Mouse (Mus musculus): ENCODE results near the gene Ube2c. TPM values are rescaled to one million over a fixed set of nuclear protein-coding genes. Genes with fewer than 3 reads are reported as not detected.

Ube2c gene
- polyA plus RNA-seq, 2 experiments = 465 to 533 TPM

DNA sequence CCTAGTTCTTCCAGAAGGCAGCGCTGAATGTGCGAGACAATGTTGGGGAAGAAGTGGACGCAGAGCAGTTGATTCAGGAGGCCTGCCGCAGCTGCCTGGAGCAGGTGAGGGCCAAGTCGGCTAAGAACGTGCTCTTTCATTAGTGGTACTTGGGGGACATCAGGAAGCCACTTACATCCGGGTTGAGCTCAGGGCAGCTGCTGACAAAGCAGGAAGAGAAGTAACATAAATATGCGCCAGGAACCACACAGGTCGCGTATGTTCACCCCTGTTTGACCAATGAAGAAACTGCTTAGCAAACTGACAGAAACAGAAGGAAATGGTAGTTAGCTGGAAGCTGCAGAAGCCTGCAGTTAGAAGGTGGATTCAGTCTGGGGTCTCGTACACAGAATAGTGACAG is 15.6 kb upstream of the Ube2c start:
- H3K27ac ChIP-seq = no peak overlapping the region
- no peaks in the 10 kb centered on the region for H3K27me3 ChIP-seq (ENCODE audit: control insufficient read depth, insufficient read depth, low read length)
- H3K9ac ChIP-seq (replicated peaks) = no peak overlapping the region
- ATAC-seq (ENCODE audit: insufficient read depth) (no peak), DNase-seq (ENCODE audit: low read depth in 3 of 3, low spot score in 3 of 3) (no peak)
- H3K36me3 ChIP-seq (replicated peaks; ENCODE audit: control insufficient read depth, insufficient read depth, low read depth) = peaks cover 91% of the 10 kb centered on the region
- no peaks in the 10 kb centered on the region for H3K9me3 ChIP-seq (ENCODE audit: control insufficient read depth, low read length)
- 63% methylated on average over 11 of the region's 11 CpGs for WGBS (ENCODE audit: insufficient replicate concordance)
- H3K4me2 ChIP-seq (ENCODE audit: low read depth) = no peak overlapping the region
- H3K4me1 ChIP-seq (replicated peaks; ENCODE audit: control insufficient read depth in 2 of 2, insufficient read depth in 2 of 2, low read length in 1 of 2) = peaks cover 13 to 15% of the 10 kb centered on the region in 2 experiments
- H3K4me3 ChIP-seq (ENCODE audit: insufficient read depth in 1 of 2, low read depth in 2 of 2, low read length in 2 of 2) = no peak overlapping the region
- TF ChIP-seq EP300 (IDR thresholded peaks at IDR 0.05; ENCODE audit: low read depth) (no peak), CTCF (IDR thresholded peaks at IDR 0.05; ENCODE audit: low read depth) (no peak)

DNA sequence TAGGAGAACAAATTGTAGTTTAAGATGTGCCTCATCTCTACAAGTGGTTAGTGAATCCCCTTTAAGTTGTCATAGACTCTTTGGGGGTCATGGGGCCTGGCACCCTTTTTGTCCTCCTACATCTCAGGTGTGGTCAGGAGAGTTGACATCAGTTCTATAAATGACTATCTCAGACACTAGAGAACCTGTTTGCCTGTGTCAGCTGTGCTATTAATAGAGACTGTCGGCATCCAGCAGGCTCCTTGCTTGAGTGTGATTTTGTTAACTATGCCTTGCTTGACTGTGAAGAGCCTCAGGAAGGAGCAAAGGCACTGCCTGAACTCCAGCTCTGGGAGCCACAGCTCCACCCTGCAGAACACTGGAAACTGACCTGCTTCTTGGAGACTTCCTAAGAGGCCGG is 14.9 kb upstream of the Ube2c start:
- H3K4me3 ChIP-seq (ENCODE audit: insufficient read depth in 1 of 2, low read depth in 2 of 2, low read length in 2 of 2) = no peak overlapping the region
- ATAC-seq (ENCODE audit: insufficient read depth) (no peak), DNase-seq (ENCODE audit: low read depth in 3 of 3, low spot score in 3 of 3) (no peak)
- no peak overlapping the region for H3K4me2 ChIP-seq (ENCODE audit: low read depth)
- WGBS (ENCODE audit: insufficient replicate concordance) = 82% methylated on average over 2 of the region's 2 CpGs
- no peaks in the 10 kb centered on the region for H3K9me3 ChIP-seq (ENCODE audit: control insufficient read depth, low read length)
- peaks cover 20 to 22% of the 10 kb centered on the region in 2 experiments for H3K4me1 ChIP-seq (replicated peaks; ENCODE audit: control insufficient read depth in 2 of 2, insufficient read depth in 2 of 2, low read length in 1 of 2)
- H3K9ac ChIP-seq (replicated peaks) = no peak overlapping the region
- no peaks in the 10 kb centered on the region for H3K27me3 ChIP-seq (ENCODE audit: control insufficient read depth, insufficient read depth, low read length)
- TF ChIP-seq CTCF (IDR thresholded peaks at IDR 0.05; ENCODE audit: low read depth) = no peak
- TF ChIP-seq EP300 (IDR thresholded peaks at IDR 0.05; ENCODE audit: low read depth) = no peak
- H3K27ac ChIP-seq = peak overlapping the region; percentile 7; the same call in 1 of the 2 replicates
- H3K36me3 ChIP-seq (replicated peaks; ENCODE audit: control insufficient read depth, insufficient read depth, low read depth) = peaks cover 92% of the 10 kb centered on the region

DNA sequence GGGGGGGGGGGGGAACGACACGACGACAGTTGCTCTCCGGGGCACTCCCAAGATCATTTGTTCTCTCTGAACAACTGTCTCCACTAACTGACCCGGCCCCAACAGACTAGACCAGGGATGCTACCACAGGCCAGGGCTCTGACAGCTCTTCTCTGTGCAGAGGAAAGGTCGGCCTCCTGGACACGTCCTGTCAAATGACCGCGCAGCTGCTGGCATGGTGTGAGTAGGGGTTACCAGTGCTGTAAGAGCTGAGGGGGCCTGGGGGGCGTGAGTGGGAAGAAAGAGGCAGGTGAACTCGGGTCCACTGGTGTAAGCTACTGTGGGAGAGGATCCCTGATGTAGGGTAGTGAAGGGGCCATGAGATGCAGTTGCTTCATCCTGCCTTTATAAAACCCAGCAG is 11.9 kb upstream of the Ube2c start:
- Histone ChIP-seq H3K36me3 (replicated peaks; ENCODE audit: control insufficient read depth, insufficient read depth, low read depth) (peaks cover 93% of the 10 kb centered on the region), H3K9me3 (ENCODE audit: control insufficient read depth, low read length) (no peaks in the 10 kb centered on the region), H3K27me3 (ENCODE audit: control insufficient read depth, insufficient read depth, low read length) (no peaks in the 10 kb centered on the region), H3K4me2 (ENCODE audit: low read depth) (peak overlapping the region; percentile 63; the same call in 1 of the 2 replicates), H3K9ac (replicated peaks) (peak overlapping the region; percentile 73), H3K4me3 (ENCODE audit: insufficient read depth in 1 of 2, low read depth in 2 of 2, low read length in 2 of 2) (no peak overlapping the region), H3K27ac (peak overlapping the region; percentile 92), H3K4me1 (replicated peaks; ENCODE audit: control insufficient read depth in 2 of 2, insufficient read depth in 2 of 2, low read length in 1 of 2) (peaks cover 48 to 50% of the 10 kb centered on the region in 2 experiments)
- DNase-seq (ENCODE audit: low read depth in 3 of 3, low spot score in 3 of 3) (no peak), ATAC-seq (ENCODE audit: insufficient read depth) (no peak)
- TF ChIP-seq CTCF (IDR thresholded peaks at IDR 0.05; ENCODE audit: low read depth) (no peak), EP300 (IDR thresholded peaks at IDR 0.05; ENCODE audit: low read depth) (no peak)
- 92% methylated on average over 11 of the region's 11 CpGs for WGBS (ENCODE audit: insufficient replicate concordance)

DNA sequence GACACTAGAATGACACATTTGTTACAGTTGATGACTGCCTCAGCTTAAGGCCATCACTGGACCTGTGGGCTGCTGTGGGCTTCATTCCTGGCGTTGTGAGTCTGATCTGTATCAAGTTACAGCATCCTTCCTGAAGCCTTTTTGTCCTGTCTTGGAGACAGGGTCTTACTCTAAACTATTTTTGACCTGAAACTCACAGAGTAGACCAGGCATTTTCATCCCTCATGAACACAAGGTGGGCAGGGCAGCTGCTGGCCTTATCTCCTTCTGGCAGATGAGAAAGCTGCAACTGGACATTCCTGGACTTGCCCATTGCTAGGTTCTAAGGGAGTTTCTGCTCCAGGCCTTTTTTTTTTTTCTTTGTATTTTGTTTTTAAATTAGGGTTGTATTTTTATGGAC is 11.0 kb upstream of the Ube2c start:
- DNase-seq (ENCODE audit: low read depth in 3 of 3, low spot score in 3 of 3) = peak; percentile 75 to 79 (median 75)
- peak; percentile 65 for ATAC-seq (ENCODE audit: insufficient read depth)
- H3K27ac ChIP-seq = peak overlapping the region; percentile 92
- H3K4me1 ChIP-seq (replicated peaks; ENCODE audit: control insufficient read depth in 2 of 2, insufficient read depth in 2 of 2, low read length in 1 of 2) = peaks cover 53 to 58% of the 10 kb centered on the region in 2 experiments
- WGBS (ENCODE audit: insufficient replicate concordance) = 50% methylated on average over 1 of the region's 1 CpGs
- H3K27me3 ChIP-seq (ENCODE audit: control insufficient read depth, insufficient read depth, low read length) = no peaks in the 10 kb centered on the region
- H3K9ac ChIP-seq (replicated peaks) = peak overlapping the region; percentile 73
- peak overlapping the region; percentile 7 to 23; a peak in 2 of 4 replicates for H3K4me3 ChIP-seq (ENCODE audit: insufficient read depth in 1 of 2, low read depth in 2 of 2, low read length in 2 of 2)
- H3K9me3 ChIP-seq (ENCODE audit: control insufficient read depth, low read length) = no peaks in the 10 kb centered on the region
- H3K4me2 ChIP-seq (ENCODE audit: low read depth) = peak overlapping the region; percentile 63
- TF ChIP-seq CTCF (IDR thresholded peaks at IDR 0.05; ENCODE audit: low read depth) (no peak), EP300 (IDR thresholded peaks at IDR 0.05; ENCODE audit: low read depth) (peak; percentile 86)
- H3K36me3 ChIP-seq (replicated peaks; ENCODE audit: control insufficient read depth, insufficient read depth, low read depth) = peaks cover 93% of the 10 kb centered on the region

DNA sequence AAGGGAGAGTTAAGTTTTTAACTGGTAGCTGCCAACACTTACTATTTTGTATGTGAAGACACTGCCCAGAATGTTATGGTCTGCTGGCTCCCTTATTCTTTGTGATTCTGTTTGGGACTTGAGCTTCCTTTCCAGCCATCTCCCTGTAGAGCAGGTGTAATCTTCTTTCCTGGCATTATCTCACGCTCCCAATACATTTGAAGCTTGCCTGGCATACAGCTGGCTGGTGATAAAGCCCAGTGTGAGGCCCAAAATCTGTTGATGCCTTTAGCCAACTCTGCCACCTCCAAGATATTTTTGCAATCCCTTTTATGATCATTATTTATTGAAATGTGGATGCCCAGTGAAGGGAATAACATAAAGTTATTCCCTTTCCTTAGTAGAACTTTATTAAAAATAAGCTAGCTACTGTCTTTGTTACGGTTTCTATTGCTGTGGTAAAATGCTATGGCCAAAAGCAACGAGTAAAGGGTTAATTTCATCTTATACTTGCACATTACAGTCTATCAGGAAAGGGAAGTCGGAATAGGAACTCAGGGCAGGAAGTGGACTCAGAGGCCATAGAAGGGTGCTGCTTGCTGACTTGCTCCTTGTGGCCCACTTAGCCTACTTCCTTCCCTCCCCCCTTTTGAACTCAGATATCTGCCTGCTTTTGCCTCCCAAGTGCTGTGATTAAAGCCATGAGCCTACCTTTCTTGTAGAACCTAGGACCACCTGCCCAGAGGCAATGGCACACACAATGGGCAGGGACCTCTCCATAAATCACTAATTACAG is 9.5 kb upstream of the Ube2c start:
- ATAC-seq (ENCODE audit: insufficient read depth) = peak; percentile 72
- H3K9ac ChIP-seq (replicated peaks) = peak overlapping the region; percentile 73
- peaks cover 53 to 59% of the 10 kb centered on the region in 2 experiments for H3K4me1 ChIP-seq (replicated peaks; ENCODE audit: control insufficient read depth in 2 of 2, insufficient read depth in 2 of 2, low read length in 1 of 2)
- peak; percentile 85 to 89 (median 87) for DNase-seq (ENCODE audit: low read depth in 3 of 3, low spot score in 3 of 3)
- H3K4me3 ChIP-seq (ENCODE audit: insufficient read depth in 1 of 2, low read depth in 2 of 2, low read length in 2 of 2) = peak overlapping the region in 1 of 2 experiments; percentile 15; a peak in 2 of 4 replicates
- TF ChIP-seq CTCF (IDR thresholded peaks at IDR 0.05; ENCODE audit: low read depth) = no peak
- peak; percentile 99 for TF ChIP-seq EP300 (IDR thresholded peaks at IDR 0.05; ENCODE audit: low read depth)
- H3K4me2 ChIP-seq (ENCODE audit: low read depth) = peak overlapping the region; percentile 63
- no peaks in the 10 kb centered on the region for H3K9me3 ChIP-seq (ENCODE audit: control insufficient read depth, low read length)
- peak overlapping the region; percentile 92 for H3K27ac ChIP-seq
- H3K36me3 ChIP-seq (replicated peaks; ENCODE audit: control insufficient read depth, insufficient read depth, low read depth) = peaks cover 86% of the 10 kb centered on the region
- no peaks in the 10 kb centered on the region for H3K27me3 ChIP-seq (ENCODE audit: control insufficient read depth, insufficient read depth, low read length)
- 30% methylated on average over 4 of the region's 4 CpGs for WGBS (ENCODE audit: insufficient replicate concordance)

Measured in liver, embryonic 14.5 days (tissue).